Mouse (Mus musculus) C2C12 (cell line): Measurements from ENCODE around the gene Rdh9.

ENCODE experiments used
- CTCF ChIP-seq: IDR thresholded peaks from one replicate; pipeline ENCODE4 v1.5.1; 2011; ENCODE audit not compliant: control insufficient read depth, insufficient read depth, insufficient read length
- USF1 ChIP-seq: IDR thresholded peaks from one replicate; pipeline ENCODE4 v1.6.1; 2011; ENCODE audit warnings: low read depth, mild to moderate bottlenecking, control low read depth, moderate library complexity

DNA sequence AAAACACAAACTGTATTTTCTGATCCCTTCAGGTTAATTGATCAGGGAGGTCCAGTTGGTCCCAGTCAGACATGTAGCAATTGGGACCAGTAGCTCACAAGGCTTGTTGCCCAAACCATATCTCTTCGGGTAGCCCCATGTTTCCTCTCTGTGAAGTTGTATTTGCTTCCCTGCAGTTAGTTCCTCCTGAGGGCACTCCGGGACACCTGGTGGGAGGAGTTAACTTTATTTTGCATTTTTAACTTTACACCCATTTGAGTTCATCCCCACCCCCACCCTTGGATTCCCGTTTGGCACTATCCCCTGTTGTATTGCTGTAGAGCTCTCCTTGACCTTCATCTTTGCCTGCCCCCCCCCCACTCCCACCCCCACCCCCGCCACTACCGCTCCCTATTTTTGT is 30.3 kb upstream of the Rdh9 start:
- TF ChIP-seq CTCF: no peak
- no peak for TF ChIP-seq USF1
